17 mouse cellular contexts compared by ENCODE assay signal in the genomic region with DNA sequence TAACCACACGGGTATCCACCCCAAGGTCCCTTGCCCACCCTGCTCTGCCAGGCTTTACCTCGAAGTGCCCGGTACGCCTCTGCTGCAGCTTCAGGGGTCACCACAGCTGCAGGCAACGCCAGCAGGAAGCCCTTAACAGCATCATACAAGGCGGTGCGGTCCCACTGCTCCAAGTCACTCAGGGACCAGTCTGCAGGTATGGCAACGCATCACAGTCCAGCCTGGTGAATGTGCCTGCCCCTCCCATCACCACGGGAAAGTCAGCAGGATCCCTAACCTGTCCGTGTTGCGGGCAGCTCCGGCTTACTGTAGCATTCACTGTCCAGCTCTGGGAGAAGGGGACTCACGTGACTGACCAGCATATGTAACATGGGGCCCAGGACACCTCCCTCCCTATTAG. TPM values are rescaled to one million over a fixed set of nuclear protein-coding genes. Genes with fewer than 3 reads are reported as not detected.
DNase-seq lines count a peak whose midpoint lies in the region; ATAC-seq lines count a peak whose summit lies in the region.
"Had no signal": no experiment of that assay in that cellular context is flagged by ENCODE, and none has a peak within 500 bp of the region (broad histone marks: within the 10 kb centered on the region; RNA-seq: fewer than 3 reads in every experiment).

No protein-coding gene starts in this region.

- no peaks in the 10 kb centered on the region for H3K9me3 ChIP-seq in kidney, embryonic 15.5 days (replicated peaks)
- no peaks in the 10 kb centered on the region for H3K9me3 ChIP-seq in neural tube, embryonic 13.5 days
- H3K9me3 ChIP-seq: embryonic facial prominence, embryonic 10.5 days; hindbrain, embryonic 13.5 days had no signal

- H3K27ac ChIP-seq in kidney, embryonic 15.5 days, result no peak overlapping the region
- no peak overlapping the region for H3K27ac ChIP-seq in neural tube, embryonic 13.5 days (replicated peaks)
- H3K27ac ChIP-seq: embryonic facial prominence, embryonic 10.5 days; hindbrain, postnatal 0 days had no signal

- 94% methylated on average over 13 of the region's 13 CpGs for WGBS in kidney, embryonic 15.5 days
- WGBS in neural tube, embryonic 13.5 days, result 95% methylated on average over 13 of the region's 13 CpGs

- peaks cover 74% of the 10 kb centered on the region for H3K36me3 ChIP-seq in kidney, embryonic 15.5 days
- peaks cover 75% of the 10 kb centered on the region for H3K36me3 ChIP-seq in neural tube, embryonic 13.5 days

- peak; percentile 60 for DNase-seq in cerebellum, adult 9-11 months
- no peak for DNase-seq in cerebellum, postnatal 36 days
- DNase-seq in kidney, postnatal 36 days, result no peak
- no peak for DNase-seq in neural tube, embryonic 10.5 days (ENCODE audit: extremely low spot score, low spot score)
- no peak for DNase-seq in adrenal gland, postnatal 14 days
- DNase-seq: adrenal gland, postnatal 10 days; gastrocnemius, postnatal 36 days; heart, adult 11 months; heart, postnatal 10 days had no signal

- H3K27me3 ChIP-seq in kidney, embryonic 15.5 days, result no peaks in the 10 kb centered on the region
- peaks cover 7% of the 10 kb centered on the region; the same call in 1 of the 2 replicates for H3K27me3 ChIP-seq in neural tube, embryonic 13.5 days

- H3K4me1 ChIP-seq in kidney, embryonic 15.5 days, result peaks cover 48% of the 10 kb centered on the region
- H3K4me1 ChIP-seq in neural tube, embryonic 13.5 days (replicated peaks), result peaks cover 41% of the 10 kb centered on the region

- H3K9ac ChIP-seq in kidney, embryonic 15.5 days, result 0 out of 2 replicates have a peak overlapping the region, but pooled peaks have one; percentile 16
- H3K9ac ChIP-seq in neural tube, embryonic 13.5 days, result 0 out of 2 replicates have a peak overlapping the region, but pooled peaks have one; percentile 31

- no peak overlapping the region for H3K4me2 ChIP-seq in kidney, embryonic 15.5 days
- H3K4me2 ChIP-seq in neural tube, embryonic 13.5 days, result no peak overlapping the region

- no peak for ATAC-seq in kidney, embryonic 15.5 days (replicated peaks; ENCODE audit: low FRiP score)
- ATAC-seq in neural tube, embryonic 13.5 days (ENCODE audit: low read depth), result no peak
- ATAC-seq: forebrain, embryonic 14.5 days; hindbrain, postnatal 0 days had no signal

- no peak overlapping the region for H3K4me3 ChIP-seq in kidney, embryonic 15.5 days (replicated peaks)
- H3K4me3 ChIP-seq in neural tube, embryonic 13.5 days, result no peak overlapping the region
- H3K4me3 ChIP-seq: embryonic facial prominence, embryonic 10.5 days; hindbrain, embryonic 13.5 days had no signal

RNA-seq across cellular contexts. Expression of a gene that starts 4.4 kb away (rescaled TPM):
- 58.0 and 66.9 TPM in 2 replicates for polyA plus RNA-seq in kidney, embryonic 15.5 days (2015; fragmentation: Nextera tagmentation; extraction: Ambion mirVana)
- polyA plus RNA-seq in neural tube, embryonic 13.5 days (2015; fragmentation: Nextera tagmentation; extraction: Ambion mirVana), result 88.9 and 93.7 TPM in 2 replicates
- total RNA-seq in adrenal gland, postnatal 14 days (2021), result 35.4 and 44.0 TPM in 2 replicates

RNA-seq across cellular contexts. Expression of a gene that starts 11.3 kb away (rescaled TPM):
- polyA plus RNA-seq in kidney, embryonic 15.5 days (2015; fragmentation: Nextera tagmentation; extraction: Ambion mirVana), result 46.1 and 48.1 TPM in 2 replicates
- 46.1 and 54.5 TPM in 2 replicates for polyA plus RNA-seq in neural tube, embryonic 13.5 days (2015; fragmentation: Nextera tagmentation; extraction: Ambion mirVana)
- 113 and 123 TPM in 2 replicates for total RNA-seq in adrenal gland, postnatal 14 days (2021)

RNA-seq across cellular contexts. Expression of a gene that starts 17.6 kb away (rescaled TPM):
- polyA plus RNA-seq in kidney, embryonic 15.5 days (2015; fragmentation: Nextera tagmentation; extraction: Ambion mirVana), result 15.5 and 18.6 TPM in 2 replicates
- polyA plus RNA-seq in neural tube, embryonic 13.5 days (2015; fragmentation: Nextera tagmentation; extraction: Ambion mirVana), result 402 and 417 TPM in 2 replicates
- total RNA-seq in adrenal gland, postnatal 14 days (2021), result 56.2 and 75.1 TPM in 2 replicates

RNA-seq across cellular contexts. Expression of a gene that starts 32.8 kb away (rescaled TPM):
- 12.9 and 18.1 TPM in 2 replicates for polyA plus RNA-seq in kidney, embryonic 15.5 days (2015; fragmentation: Nextera tagmentation; extraction: Ambion mirVana)
- 15.8 and 17.6 TPM in 2 replicates for polyA plus RNA-seq in neural tube, embryonic 13.5 days (2015; fragmentation: Nextera tagmentation; extraction: Ambion mirVana)
- 22.9 and 28.2 TPM in 2 replicates for total RNA-seq in adrenal gland, postnatal 14 days (2021)

RNA-seq across cellular contexts. Expression of a gene that starts 36.2 kb away (rescaled TPM):
- 0.09 and 0.12 TPM in 2 replicates for polyA plus RNA-seq in kidney, embryonic 15.5 days (2015; fragmentation: Nextera tagmentation; extraction: Ambion mirVana)
- polyA plus RNA-seq in neural tube, embryonic 13.5 days (2015; fragmentation: Nextera tagmentation; extraction: Ambion mirVana), result not detected in 2 replicates
- total RNA-seq in adrenal gland, postnatal 14 days (2021), result 0.34 TPM in 1 of 2 replicates, not detected in the other
- total RNA-seq: gastrocnemius, adult 8-10 months; hindbrain, postnatal 0 days had no signal
- polyA plus RNA-seq: embryonic facial prominence, embryonic 10.5 days; forebrain, embryonic 14.5 days; heart, embryonic 14.5 days; hindbrain, postnatal 0 days had no signal

Comparison
In these comparisons a context has a peak if more than half of its experiments do, and no peak if none do; other contexts are left out.
1. RNA of a gene that starts 17.6 kb away (polyA plus RNA-seq): 402 to 417 TPM in neural tube, embryonic 13.5 days; 15.5 to 18.6 TPM in kidney, embryonic 15.5 days; every median in the first group is over 10 times any median in the second.